Mouse (Mus musculus) midbrain, embryonic 15.5 days (tissue): ENCODE data around the gene Slc24a4. TPM values are rescaled to one million over a fixed set of nuclear protein-coding genes. Genes with fewer than 3 reads are reported as not detected.

Experiments
- ATAC-seq: fragments of 200-750 bp; cut with Nextera tagmentation; replicated peaks from 2 replicates; pipeline ENCODE4 v1.8.0; 2017; ENCODE audit warnings: moderate TSS enrichment
- H3K27ac ChIP-seq: fragments of 300-500 bp; sonication (generic); 2 replicates; pipeline ENCODE4 v1.5.1; 2015; ENCODE audit warnings: mild to moderate bottlenecking, inconsistent platforms
- H3K27me3 ChIP-seq: fragments of 300-500 bp; sonication (generic); replicated peaks from 2 replicates; pipeline ENCODE4 v1.6.1; 2015; ENCODE audit warnings: inconsistent platforms
- H3K36me3 ChIP-seq: fragments of 300-500 bp; sonication (generic); replicated peaks from 2 replicates; pipeline ENCODE4 v1.6.1; 2015; ENCODE audit warnings: inconsistent platforms
- H3K4me1 ChIP-seq: fragments of 300-500 bp; sonication (generic); 2 replicates; pipeline ENCODE4 v1.6.1; 2015; ENCODE audit warnings: inconsistent platforms
- H3K4me2 ChIP-seq: fragments of 300-500 bp; sonication (generic); 2 replicates; pipeline ENCODE4 v1.6.1; 2015; ENCODE audit warnings: inconsistent platforms, mild to moderate bottlenecking, moderate library complexity
- H3K4me3 ChIP-seq: fragments of 300-500 bp; sonication (generic); 2 replicates; pipeline ENCODE4 v1.5.1; 2015; ENCODE audit warnings: mild to moderate bottlenecking, inconsistent platforms
- H3K9ac ChIP-seq: fragments of 300-500 bp; sonication (generic); 2 replicates; pipeline ENCODE4 v1.6.1; 2015; ENCODE audit warnings: mild to moderate bottlenecking, inconsistent platforms
- H3K9me3 ChIP-seq: fragments of 300-500 bp; sonication (generic); 2 replicates; pipeline ENCODE4 v1.6.1; 2016; ENCODE audit warnings: inconsistent platforms
- WGBS: fragments of 180-500 bp; shearing (Covaris S2); methylation state at CpG from one replicate; pipeline ENCODE4 v1.1.7; 2015; ENCODE audit warnings: mixed read lengths; 5-methylcytosine and 5-hydroxymethylcytosine counted together
- polyA plus RNA-seq: library from polyadenylated mRNA; unstranded; fragments of >200 nt; fragmentation: Nextera tagmentation; extraction: Ambion mirVana; gene quantifications from 2 replicates; pipeline ENCODE4 v1.2.1, GENCODE M21; 2015

The Slc24a4 gene
- 1.7 and 1.8 TPM in 2 replicates for polyA plus RNA-seq

DNA sequence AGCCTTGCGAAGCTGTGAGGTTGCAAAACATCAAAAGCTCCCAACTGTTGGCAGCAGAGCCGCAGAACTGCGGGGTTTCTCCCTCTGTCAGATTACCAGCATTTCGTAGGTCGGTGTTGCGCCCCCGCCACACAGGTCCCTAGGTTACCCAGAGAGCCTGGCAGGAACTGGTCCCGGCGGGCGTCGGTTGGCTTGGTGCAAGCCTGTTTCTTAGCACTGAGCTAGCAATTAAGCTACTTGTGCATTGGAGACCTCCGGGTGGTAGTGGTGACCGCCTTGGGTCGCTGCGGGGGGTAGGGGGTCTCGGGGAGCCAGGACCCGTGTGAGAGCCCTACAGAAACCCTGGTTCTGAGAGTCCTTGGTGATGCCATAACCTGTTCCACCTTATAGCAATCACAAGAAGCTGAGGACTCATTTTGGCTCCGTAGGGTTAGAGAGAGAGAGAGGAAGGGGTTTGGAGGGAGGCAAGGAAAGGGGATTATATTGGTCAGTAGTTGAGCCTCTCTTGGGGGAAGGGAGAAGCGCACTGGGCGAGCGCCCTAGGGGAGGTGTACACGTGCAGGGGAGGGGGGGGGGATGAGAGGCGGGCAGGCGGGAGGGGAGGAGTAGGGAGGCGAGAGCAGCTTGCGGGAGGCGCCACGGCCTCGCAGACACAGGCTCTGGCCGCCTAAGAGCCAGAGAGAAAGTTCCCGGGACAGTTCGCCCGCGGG, at the start of gene Slc24a4:
Slc24a4 (plus strand) TSS at position 653 of the 710 bp plus-strand sequence.
- Histone ChIP-seq H3K36me3 (no peaks in the 10 kb centered on the region), H3K4me2 (peak within 1 kb of the TSS; percentile 99), H3K9ac (peak within 1 kb of the TSS; percentile 52), H3K27ac (0 out of 2 replicates have a peak within 1 kb of the TSS, but pooled peaks have one; percentile 12), H3K27me3 (peaks cover 27% of the 10 kb centered on the region), H3K4me1 (peaks cover 27% of the 10 kb centered on the region), H3K4me3 (peak within 1 kb of the TSS; percentile 52), H3K9me3 (no peaks in the 10 kb centered on the region)
- WGBS = under 1% methylated on average over 31 of the region's 34 CpGs
- ATAC-seq = peak; percentile 43

DNA sequence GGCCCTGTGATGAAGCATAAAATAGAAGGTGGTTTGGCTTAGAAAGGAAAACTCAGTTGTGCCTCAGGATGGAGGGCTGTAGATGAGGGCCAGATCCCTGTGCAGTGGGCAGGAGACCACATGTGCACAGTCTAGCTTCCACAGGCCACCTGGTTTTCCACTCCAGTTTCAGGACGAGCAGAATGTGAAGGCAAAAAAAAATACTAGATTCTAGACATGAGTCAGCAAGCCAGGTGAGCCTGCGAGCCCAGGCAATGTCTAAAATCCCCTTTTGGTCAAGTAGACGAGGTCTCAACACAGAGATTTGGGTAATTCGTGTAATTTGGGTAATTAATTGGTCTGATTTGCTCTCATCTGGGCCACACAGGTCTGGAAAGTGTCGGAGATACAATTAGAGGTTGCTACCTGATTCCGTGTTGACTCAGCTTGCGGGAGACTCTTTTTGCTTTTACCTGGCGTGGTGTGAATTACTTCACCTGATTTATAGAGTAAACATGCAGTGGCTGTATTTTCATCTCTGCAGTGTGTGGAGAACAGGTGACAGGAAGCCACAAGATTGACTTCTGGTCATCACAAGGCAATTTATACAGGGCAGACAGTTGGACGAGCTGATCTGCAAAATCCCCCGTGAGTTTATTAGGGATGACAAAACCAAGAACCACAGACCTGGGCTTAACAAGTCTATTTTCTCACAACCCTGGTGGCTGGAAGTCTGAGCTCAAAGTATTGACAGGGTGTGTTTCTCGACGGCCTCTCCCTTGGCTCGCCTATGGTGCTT, 45.7 kb upstream of the Slc24a4 start:
- H3K9ac ChIP-seq = no peak overlapping the region
- no peak for ATAC-seq
- H3K4me2 ChIP-seq = no peak overlapping the region
- no peak overlapping the region for H3K4me3 ChIP-seq
- no peaks in the 10 kb centered on the region for H3K4me1 ChIP-seq
- H3K36me3 ChIP-seq = no peaks in the 10 kb centered on the region
- 82% methylated on average over 13 of the region's 13 CpGs for WGBS
- no peaks in the 10 kb centered on the region for H3K9me3 ChIP-seq
- H3K27ac ChIP-seq = no peak overlapping the region
- H3K27me3 ChIP-seq = no peaks in the 10 kb centered on the region

DNA sequence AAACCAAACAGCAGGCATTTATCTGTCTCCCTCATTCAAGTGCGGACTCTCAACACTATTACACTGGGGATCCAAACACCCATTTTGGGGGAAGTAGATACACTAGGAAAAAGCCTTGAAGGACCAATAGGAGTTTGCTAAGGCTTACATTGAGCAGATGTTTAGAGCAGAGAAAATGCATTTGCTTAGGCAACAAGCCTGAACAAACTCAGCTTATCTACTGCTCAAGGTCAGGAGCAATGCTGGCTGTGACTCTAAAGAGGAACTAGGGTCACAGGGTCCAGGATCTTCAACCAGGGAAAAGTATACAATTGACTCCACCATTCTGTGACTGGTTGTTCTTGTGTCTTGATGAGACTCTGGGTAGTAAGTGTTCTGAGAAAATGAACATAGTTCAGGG, 38.0 kb upstream of the Slc24a4 start:
- WGBS = 96% methylated on average over 1 of the region's 1 CpGs
- Histone ChIP-seq H3K9ac (no peak overlapping the region), H3K4me2 (no peak overlapping the region), H3K4me1 (no peaks in the 10 kb centered on the region), H3K27ac (no peak overlapping the region), H3K27me3 (no peaks in the 10 kb centered on the region), H3K36me3 (no peaks in the 10 kb centered on the region), H3K4me3 (no peak overlapping the region), H3K9me3 (no peaks in the 10 kb centered on the region)
- ATAC-seq = no peak

DNA sequence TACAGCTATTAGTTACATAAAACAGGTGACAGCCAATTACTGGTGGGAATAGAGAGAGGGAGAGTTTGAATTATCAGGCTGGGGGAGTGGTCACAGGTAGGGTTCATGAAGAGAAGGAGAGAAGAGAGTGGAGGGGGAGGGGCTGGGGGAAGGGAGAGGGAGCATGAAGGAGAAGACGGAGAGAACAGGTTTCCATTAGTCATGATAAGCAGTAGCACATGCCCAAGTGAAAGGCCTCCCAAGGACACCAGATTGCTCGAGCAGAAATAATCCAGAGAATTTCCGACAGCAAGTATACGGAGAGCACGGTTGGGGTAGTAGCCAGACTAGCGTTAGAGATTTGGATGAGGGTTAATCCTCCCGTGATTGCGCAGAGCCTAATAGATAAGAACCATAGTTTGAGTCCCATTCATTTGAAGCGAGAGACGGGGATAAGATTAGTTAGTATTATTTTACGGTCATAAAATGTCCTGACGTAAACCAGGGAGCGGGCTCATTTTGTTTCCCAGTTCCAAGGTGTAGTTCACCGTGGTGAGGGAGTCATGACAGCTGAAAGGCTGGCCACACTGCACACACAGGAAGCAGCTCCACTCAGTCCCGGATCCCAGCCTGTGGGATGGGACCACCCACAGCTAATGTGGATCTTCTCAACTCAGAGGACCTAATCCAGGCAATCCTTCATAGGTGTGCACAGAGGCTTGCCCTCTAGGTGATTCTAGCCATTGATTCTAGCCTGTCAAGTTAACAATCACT, 36.0 kb upstream of the Slc24a4 start:
- 78% methylated on average over 15 of the region's 15 CpGs for WGBS
- no peak overlapping the region for H3K9ac ChIP-seq
- no peaks in the 10 kb centered on the region for H3K36me3 ChIP-seq
- no peaks in the 10 kb centered on the region for H3K4me1 ChIP-seq
- no peak overlapping the region for H3K27ac ChIP-seq
- H3K4me2 ChIP-seq = no peak overlapping the region
- ATAC-seq = no peak
- no peaks in the 10 kb centered on the region for H3K9me3 ChIP-seq
- no peaks in the 10 kb centered on the region for H3K27me3 ChIP-seq
- no peak overlapping the region for H3K4me3 ChIP-seq

DNA sequence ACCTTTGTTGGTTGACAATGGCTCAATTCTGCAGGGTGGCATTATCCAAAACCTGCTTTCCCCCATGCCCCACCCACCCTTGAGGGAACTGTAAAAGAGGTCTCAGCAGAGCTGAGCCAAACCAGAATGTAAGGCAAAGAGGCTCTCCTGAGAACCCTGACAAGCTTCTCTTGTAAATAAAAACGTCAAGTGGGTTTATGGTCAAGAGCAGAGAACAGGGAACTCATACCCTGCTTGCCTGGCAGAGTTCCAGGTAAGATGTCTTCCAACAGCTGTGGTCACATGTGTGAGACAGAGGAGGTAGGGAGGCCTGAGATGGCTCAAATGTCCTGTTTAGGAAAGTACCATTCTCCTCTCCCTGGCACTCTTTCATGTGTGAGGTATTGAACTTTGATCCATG, 22.5 kb upstream of the Slc24a4 start:
- 4% methylated on average over 1 of the region's 1 CpGs for WGBS
- no peak for ATAC-seq
- H3K4me2 ChIP-seq = no peak overlapping the region
- H3K9ac ChIP-seq = no peak overlapping the region
- no peak overlapping the region for H3K27ac ChIP-seq
- no peaks in the 10 kb centered on the region for H3K36me3 ChIP-seq
- H3K27me3 ChIP-seq = no peaks in the 10 kb centered on the region
- no peaks in the 10 kb centered on the region for H3K9me3 ChIP-seq
- H3K4me1 ChIP-seq = no peaks in the 10 kb centered on the region
- no peak overlapping the region for H3K4me3 ChIP-seq

DNA sequence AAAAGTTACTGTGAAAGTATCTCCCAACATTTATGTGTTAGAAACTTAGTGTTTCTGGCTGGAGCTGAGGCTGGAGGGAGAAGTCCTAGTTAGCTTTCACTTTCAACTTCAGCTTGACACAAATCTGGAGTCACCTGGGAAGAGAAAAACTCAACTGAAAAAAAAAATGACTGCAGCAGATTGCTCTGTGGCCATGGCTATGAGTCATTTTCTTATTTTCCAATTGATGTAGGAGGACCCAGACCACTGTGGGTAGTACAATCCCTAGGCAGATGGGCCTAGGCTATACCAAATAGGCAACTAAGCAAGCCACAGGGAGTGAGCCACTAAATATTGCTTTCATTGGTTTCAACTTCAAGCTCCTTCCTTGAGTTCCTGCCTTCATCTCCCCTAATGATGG, 19.7 kb upstream of the Slc24a4 start:
- H3K27ac ChIP-seq = no peak overlapping the region
- no peak overlapping the region for H3K4me2 ChIP-seq
- H3K27me3 ChIP-seq = no peaks in the 10 kb centered on the region
- H3K36me3 ChIP-seq = no peaks in the 10 kb centered on the region
- H3K4me3 ChIP-seq = no peak overlapping the region
- no peak for ATAC-seq
- H3K9me3 ChIP-seq = no peaks in the 10 kb centered on the region
- H3K9ac ChIP-seq = no peak overlapping the region
- H3K4me1 ChIP-seq = peaks cover 14% of the 10 kb centered on the region

DNA sequence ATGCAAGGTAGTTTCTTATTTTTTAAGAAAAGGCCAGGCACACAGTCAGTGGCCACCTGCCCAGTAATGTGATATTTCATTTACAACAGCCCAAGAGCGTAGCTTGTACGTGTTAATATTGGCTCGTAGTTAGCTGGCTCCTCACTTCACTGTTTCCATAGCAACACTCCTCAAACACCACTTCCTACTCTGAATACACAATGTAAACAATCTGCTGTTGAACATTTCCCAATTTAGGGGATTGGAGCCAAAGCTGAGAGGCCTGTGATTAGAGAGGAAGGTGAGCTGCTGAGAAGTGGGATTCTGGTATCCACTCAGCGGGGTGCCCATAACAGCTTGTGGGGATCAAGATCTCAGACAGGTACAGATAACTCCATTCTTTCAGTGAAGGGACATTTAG, 16.0 kb upstream of the Slc24a4 start:
- peak; percentile 93 for ATAC-seq
- no peaks in the 10 kb centered on the region for H3K36me3 ChIP-seq
- no peak overlapping the region for H3K9ac ChIP-seq
- no peaks in the 10 kb centered on the region for H3K9me3 ChIP-seq
- peaks cover 14% of the 10 kb centered on the region for H3K4me1 ChIP-seq
- H3K4me3 ChIP-seq = no peak overlapping the region
- WGBS = 36% methylated on average over 4 of the region's 4 CpGs
- H3K27ac ChIP-seq = 0 out of 2 replicates have a peak overlapping the region, but pooled peaks have one; percentile 13
- no peaks in the 10 kb centered on the region for H3K27me3 ChIP-seq
- H3K4me2 ChIP-seq = no peak overlapping the region

DNA sequence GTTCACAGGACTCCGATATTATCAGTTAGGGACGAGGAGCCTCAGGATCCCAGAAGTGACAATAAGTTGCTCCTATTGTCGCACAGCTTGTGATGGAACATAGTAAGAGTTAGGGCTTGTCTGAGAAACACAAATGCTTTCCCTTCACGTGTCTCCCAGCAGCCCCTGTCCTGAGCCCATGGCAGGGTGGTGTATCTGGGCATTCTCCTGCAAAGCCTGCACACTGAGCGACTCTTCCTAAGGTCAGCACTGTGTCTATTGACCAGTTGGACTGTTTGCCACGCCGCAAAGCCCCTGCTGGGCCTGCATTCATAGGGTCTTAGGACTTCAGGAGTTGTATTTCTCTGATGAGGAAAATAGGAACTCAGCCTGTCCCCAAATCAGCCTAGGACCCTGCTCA, 15.6 kb upstream of the Slc24a4 start:
- Histone ChIP-seq H3K4me3 (no peak overlapping the region), H3K9me3 (no peaks in the 10 kb centered on the region), H3K27ac (0 out of 2 replicates have a peak overlapping the region, but pooled peaks have one; percentile 13), H3K4me1 (peaks cover 14% of the 10 kb centered on the region), H3K9ac (no peak overlapping the region), H3K4me2 (no peak overlapping the region), H3K36me3 (no peaks in the 10 kb centered on the region), H3K27me3 (no peaks in the 10 kb centered on the region)
- WGBS = 58% methylated on average over 7 of the region's 7 CpGs
- peak; percentile 45; the same call in 1 of the 2 replicates for ATAC-seq

DNA sequence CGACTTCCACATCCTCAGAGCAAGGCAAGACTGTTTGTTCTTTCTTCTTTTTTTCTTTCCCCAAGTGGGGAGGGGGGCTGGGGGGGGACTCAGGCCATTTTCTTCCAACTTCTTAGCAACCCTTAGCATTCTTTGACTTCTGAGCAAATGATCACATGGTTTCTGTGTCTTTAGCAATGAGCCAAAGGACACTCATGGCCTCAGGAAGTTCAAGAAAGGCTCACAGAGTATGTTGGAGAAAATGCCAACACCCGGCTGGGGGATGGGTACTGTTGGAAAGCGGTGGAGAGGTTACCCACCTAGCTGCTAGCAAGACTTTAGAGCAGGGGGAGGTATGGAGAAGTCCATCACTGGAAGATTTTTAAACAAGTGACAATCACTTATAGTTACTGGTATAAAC, 15.1 kb upstream of the Slc24a4 start:
- Histone ChIP-seq H3K4me2 (no peak overlapping the region), H3K9ac (no peak overlapping the region), H3K36me3 (no peaks in the 10 kb centered on the region), H3K27ac (no peak overlapping the region), H3K4me3 (no peak overlapping the region), H3K4me1 (peaks cover 14% of the 10 kb centered on the region), H3K27me3 (no peaks in the 10 kb centered on the region), H3K9me3 (no peaks in the 10 kb centered on the region)
- WGBS = 63% methylated on average over 3 of the region's 3 CpGs
- ATAC-seq = no peak

DNA sequence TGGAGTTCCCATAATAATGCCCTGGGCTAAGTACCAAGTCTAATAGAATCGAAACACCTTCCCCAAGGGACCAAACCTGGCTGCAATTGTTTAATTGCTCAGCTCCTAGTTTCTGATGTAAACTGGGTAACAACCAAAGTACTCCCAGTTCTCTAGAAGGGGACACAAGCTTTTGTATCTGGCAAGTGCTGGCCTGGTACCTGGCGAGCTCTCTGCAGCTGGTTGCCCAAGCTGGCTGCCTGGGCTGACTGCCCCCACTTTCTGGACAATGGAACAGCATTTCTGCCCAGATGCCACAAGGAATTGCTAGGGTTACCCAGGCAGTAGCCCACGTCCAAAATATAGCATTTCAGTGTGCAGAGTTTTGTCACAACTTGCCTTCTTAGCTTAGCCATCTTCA, 12.0 kb upstream of the Slc24a4 start:
- no peak overlapping the region for H3K27ac ChIP-seq
- H3K27me3 ChIP-seq = no peaks in the 10 kb centered on the region
- no peak overlapping the region for H3K4me2 ChIP-seq
- H3K36me3 ChIP-seq = no peaks in the 10 kb centered on the region
- no peak for ATAC-seq
- no peak overlapping the region for H3K9ac ChIP-seq
- H3K4me3 ChIP-seq = no peak overlapping the region
- 75% methylated on average over 3 of the region's 3 CpGs for WGBS
- no peaks in the 10 kb centered on the region for H3K9me3 ChIP-seq
- peaks cover 14% of the 10 kb centered on the region for H3K4me1 ChIP-seq

DNA sequence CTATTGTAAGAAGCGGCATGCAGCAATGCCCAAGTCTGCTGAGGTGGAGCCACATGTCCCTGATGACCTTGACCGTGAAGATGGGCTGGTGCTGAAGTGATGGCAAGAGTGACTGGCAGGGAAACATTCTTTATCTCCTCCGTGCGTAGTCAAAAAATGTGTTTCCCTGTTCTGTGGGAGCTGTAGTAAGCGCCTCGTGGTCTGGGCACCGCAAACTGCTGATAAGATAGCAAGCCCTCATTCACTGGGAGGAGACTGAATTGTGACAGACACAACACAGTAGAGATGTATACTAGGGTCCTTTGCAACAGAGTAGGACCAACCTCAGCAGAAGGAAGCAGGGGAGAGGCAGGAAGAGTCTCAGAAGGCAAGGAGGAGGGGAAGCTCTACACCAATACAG, 10.5 kb upstream of the Slc24a4 start:
- Histone ChIP-seq H3K4me3 (no peak overlapping the region), H3K4me2 (no peak overlapping the region), H3K9ac (no peak overlapping the region), H3K36me3 (no peaks in the 10 kb centered on the region), H3K27me3 (no peaks in the 10 kb centered on the region), H3K9me3 (no peaks in the 10 kb centered on the region), H3K27ac (no peak overlapping the region), H3K4me1 (0 out of 2 replicates have a peak, but pooled peaks cover under 1% of the 10 kb centered on the region)
- 90% methylated on average over 7 of the region's 7 CpGs for WGBS
- no peak for ATAC-seq

DNA sequence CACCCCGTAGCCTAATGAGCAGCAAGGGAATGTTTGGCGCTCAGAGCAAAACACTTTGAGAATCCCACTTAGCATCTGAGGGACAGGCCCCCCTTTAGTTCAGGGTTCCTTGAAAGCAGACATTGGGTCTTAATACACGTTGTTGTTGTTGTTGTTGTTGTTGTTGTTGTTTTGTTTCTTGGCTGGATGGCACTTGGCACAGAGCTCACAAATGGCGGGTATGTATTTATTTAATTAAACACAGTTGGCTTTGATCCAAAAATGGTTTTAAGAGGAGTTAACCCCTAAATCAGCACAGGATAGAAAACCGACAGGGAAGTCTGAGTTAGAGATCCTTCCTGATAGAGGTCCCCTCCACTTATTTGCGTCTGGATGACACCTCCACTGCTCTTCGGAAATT, 932 bp upstream of the Slc24a4 start:
- Histone ChIP-seq H3K9me3 (no peaks in the 10 kb centered on the region), H3K36me3 (no peaks in the 10 kb centered on the region), H3K9ac (no peak overlapping the region), H3K4me1 (peaks cover 27% of the 10 kb centered on the region), H3K4me3 (peak overlapping the region; percentile 52), H3K27me3 (peaks cover 27% of the 10 kb centered on the region), H3K27ac (no peak overlapping the region), H3K4me2 (peak overlapping the region; percentile 99)
- WGBS = 6% methylated on average over 7 of the region's 7 CpGs
- no peak for ATAC-seq
